In genomic region chr11:72948254-72948653, GRCm38 (mm10) we compare ENCODE assay signal across 22 mouse cellular contexts. TPM values are rescaled to one million over a fixed set of nuclear protein-coding genes. Genes with fewer than 3 reads are reported as not detected.
DNase-seq lines count a peak whose midpoint lies in the region; ATAC-seq and TF ChIP-seq lines count a peak whose summit lies in the region.
"Had no signal": no experiment of that assay in that cellular context is flagged by ENCODE, and none has a peak within 500 bp of the region (broad histone marks: within the 10 kb centered on the region; RNA-seq: fewer than 3 reads in every experiment).

No protein-coding gene starts in this region.

- peaks cover 9% of the 10 kb centered on the region for H3K9me3 ChIP-seq in forebrain, embryonic 10.5 days
- H3K9me3 ChIP-seq in forebrain, embryonic 16.5 days (ENCODE audit: control insufficient read depth, low read length): no peaks in the 10 kb centered on the region
- H3K9me3 ChIP-seq in midbrain, embryonic 10.5 days (replicated peaks): peaks cover 6% of the 10 kb centered on the region
- H3K9me3 ChIP-seq in midbrain, embryonic 11.5 days (ENCODE audit: control insufficient read depth, low read length): no peaks in the 10 kb centered on the region; the same call in 1 of the 2 replicates
- H3K9me3 ChIP-seq: embryonic facial prominence, embryonic 15.5 days; forebrain, embryonic 15.5 days; hindbrain, embryonic 13.5 days had no signal

- H3K36me3 ChIP-seq in forebrain, embryonic 10.5 days (replicated peaks): no peaks in the 10 kb centered on the region
- H3K36me3 ChIP-seq in forebrain, embryonic 16.5 days (ENCODE audit: control insufficient read depth, insufficient read depth): no peaks in the 10 kb centered on the region
- H3K36me3 ChIP-seq in midbrain, embryonic 10.5 days: no peaks in the 10 kb centered on the region
- no peaks in the 10 kb centered on the region for H3K36me3 ChIP-seq in midbrain, embryonic 11.5 days (ENCODE audit: control insufficient read depth, insufficient read depth, low read length)
- no peaks in the 10 kb centered on the region for H3K36me3 ChIP-seq in thymus, adult 2 months (ENCODE audit: control insufficient read depth, insufficient read depth, low read length)
- H3K36me3 ChIP-seq: embryonic facial prominence, embryonic 15.5 days; forebrain, embryonic 15.5 days; heart, embryonic 13.5 days; hindbrain, embryonic 13.5 days had no signal

- no peak for TF ChIP-seq CTCF in thymus, adult 2 months (IDR thresholded peaks at IDR 0.05; ENCODE audit: borderline replicate concordance, control insufficient read depth, extremely low read depth, insufficient read depth, low read length, poor library complexity)

- no peak for TF ChIP-seq POLR2A in thymus, adult 2 months (IDR thresholded peaks at IDR 0.05; ENCODE audit: control insufficient read depth, extremely low read depth, insufficient read depth, low read length, poor library complexity)

- no peak overlapping the region for H3K9ac ChIP-seq in forebrain, embryonic 16.5 days (replicated peaks; ENCODE audit: low read depth, low read length)
- H3K9ac ChIP-seq in midbrain, embryonic 11.5 days (ENCODE audit: low read length): no peak overlapping the region
- H3K9ac ChIP-seq: embryonic facial prominence, embryonic 15.5 days; forebrain, embryonic 15.5 days; heart, embryonic 13.5 days; hindbrain, embryonic 13.5 days had no signal

- H3K4me1 ChIP-seq in forebrain, embryonic 10.5 days: peaks cover 45% of the 10 kb centered on the region
- no peaks in the 10 kb centered on the region for H3K4me1 ChIP-seq in forebrain, embryonic 16.5 days (replicated peaks; ENCODE audit: control insufficient read depth, insufficient read depth, low read length)
- H3K4me1 ChIP-seq in midbrain, embryonic 10.5 days: peaks cover 55% of the 10 kb centered on the region
- H3K4me1 ChIP-seq in midbrain, embryonic 11.5 days (ENCODE audit: control insufficient read depth, insufficient read depth, low read length): peaks cover 2% of the 10 kb centered on the region; the same call in 1 of the 2 replicates
- H3K4me1 ChIP-seq in thymus, adult 2 months (replicated peaks; ENCODE audit: control insufficient read depth, insufficient read depth, low read length): peaks cover 47% of the 10 kb centered on the region
- H3K4me1 ChIP-seq: forebrain, embryonic 15.5 days had no signal

- DNase-seq in forebrain, embryonic 10.5 days (ENCODE audit: extremely low spot score, low spot score): no peak
- no peak for DNase-seq in midbrain, embryonic 10.5 days (ENCODE audit: low spot score)
- no peak for DNase-seq in midbrain, embryonic 11.5 days (ENCODE audit: low spot score, missing footprints)
- peak; percentile 51 for DNase-seq in thymus, postnatal 4 days
- DNase-seq in thymus, adult 2 months: no peak
- DNase-seq in right cerebral cortex, adult 2 months (ENCODE audit: low spot score in 2 of 2): no peak
- DNase-seq: adrenal gland, adult 2 months; adrenal gland, postnatal 36 days; B cell, adult 2 months; cerebellum, adult 2 months; cerebellum, postnatal 10 days; gastrocnemius, postnatal 14 days; heart, adult 2 months; heart, postnatal 36 days had no signal

- no peak for ATAC-seq in forebrain, embryonic 16.5 days
- no peak for ATAC-seq in midbrain, embryonic 11.5 days (ENCODE audit: low FRiP score)
- ATAC-seq: CD4-positive, CD25-positive, alpha-beta regulatory T cell, adult 4 months; forebrain, embryonic 15.5 days; hindbrain, postnatal 0 days had no signal

- H3K4me2 ChIP-seq in forebrain, embryonic 16.5 days (ENCODE audit: low read length): no peak overlapping the region
- no peak overlapping the region for H3K4me2 ChIP-seq in midbrain, embryonic 11.5 days
- H3K4me2 ChIP-seq: embryonic facial prominence, embryonic 15.5 days; forebrain, embryonic 15.5 days; heart, embryonic 13.5 days; hindbrain, embryonic 13.5 days had no signal

- H3K27ac ChIP-seq in forebrain, embryonic 10.5 days: 0 out of 2 replicates have a peak overlapping the region, but pooled peaks have one; percentile 46
- no peak overlapping the region for H3K27ac ChIP-seq in forebrain, embryonic 16.5 days (ENCODE audit: low read length)
- H3K27ac ChIP-seq in midbrain, embryonic 10.5 days (replicated peaks): peak overlapping the region; percentile 59; the same call in 1 of the 2 replicates
- no peak overlapping the region for H3K27ac ChIP-seq in midbrain, embryonic 11.5 days (ENCODE audit: low read depth, low read length)
- no peak overlapping the region for H3K27ac ChIP-seq in thymus, adult 2 months (ENCODE audit: control insufficient read depth, insufficient read depth, low read length)
- H3K27ac ChIP-seq: embryonic facial prominence, embryonic 15.5 days; forebrain, embryonic 15.5 days; heart, adult 2 months; heart, embryonic 13.5 days; hindbrain, embryonic 13.5 days; hindbrain, postnatal 0 days had no signal

- no peak overlapping the region for H3K4me3 ChIP-seq in forebrain, embryonic 10.5 days
- H3K4me3 ChIP-seq in forebrain, embryonic 16.5 days (replicated peaks; ENCODE audit: low read length): no peak overlapping the region
- no peak overlapping the region for H3K4me3 ChIP-seq in midbrain, embryonic 10.5 days
- no peak overlapping the region for H3K4me3 ChIP-seq in midbrain, embryonic 11.5 days (ENCODE audit: low read depth, low read length)
- no peak overlapping the region for H3K4me3 ChIP-seq in thymus, adult 2 months (ENCODE audit: control insufficient read depth, insufficient read depth, low read length)
- H3K4me3 ChIP-seq: embryonic facial prominence, embryonic 15.5 days; erythroblast, embryonic 14.5 days; forebrain, embryonic 15.5 days; heart, adult 2 months; heart, embryonic 13.5 days; hindbrain, embryonic 13.5 days had no signal

- no peaks in the 10 kb centered on the region; the same call in none of the 2 replicates for H3K27me3 ChIP-seq in forebrain, embryonic 10.5 days (ENCODE audit: poor library complexity, severe bottlenecking)
- H3K27me3 ChIP-seq in forebrain, embryonic 16.5 days (replicated peaks; ENCODE audit: control insufficient read depth, insufficient read depth, low read length): no peaks in the 10 kb centered on the region
- peaks cover 13% of the 10 kb centered on the region; the same call in 1 of the 2 replicates for H3K27me3 ChIP-seq in midbrain, embryonic 10.5 days (ENCODE audit: low read depth, poor library complexity, severe bottlenecking)
- H3K27me3 ChIP-seq in midbrain, embryonic 11.5 days (ENCODE audit: control insufficient read depth, insufficient read depth, low read length): no peaks in the 10 kb centered on the region
- no peaks in the 10 kb centered on the region for H3K27me3 ChIP-seq in thymus, adult 2 months (ENCODE audit: control insufficient read depth, insufficient read depth, low read length)
- H3K27me3 ChIP-seq: embryonic facial prominence, embryonic 15.5 days; forebrain, embryonic 15.5 days had no signal

- 75% methylated on average over 7 of the region's 7 CpGs for WGBS in forebrain, embryonic 10.5 days
- WGBS in forebrain, embryonic 16.5 days: 80% methylated on average over 7 of the region's 7 CpGs
- 79% methylated on average over 7 of the region's 7 CpGs for WGBS in midbrain, embryonic 10.5 days
- WGBS in midbrain, embryonic 11.5 days: 81% methylated on average over 7 of the region's 7 CpGs
- WGBS in thymus, adult 2 months: 44% methylated on average over 7 of the region's 7 CpGs

RNA-seq across cellular contexts. Expression of gene Atp2a3, which starts 12.7 kb away (rescaled TPM):
- 1.2 and 1.6 TPM in 2 replicates for polyA plus RNA-seq in forebrain, embryonic 10.5 days (2016; fragmentation: Nextera tagmentation; extraction: Ambion mirVana)
- polyA plus RNA-seq in forebrain, embryonic 16.5 days (2015; fragmentation: Nextera tagmentation; extraction: Ambion mirVana): 0.94 and 0.96 TPM in 2 replicates
- polyA plus RNA-seq in midbrain, embryonic 10.5 days (2016; fragmentation: Nextera tagmentation; extraction: Ambion mirVana): 1.2 TPM in 2 replicates
- polyA plus RNA-seq in midbrain, embryonic 11.5 days (2014; fragmentation: Nextera tagmentation; extraction: Ambion mirVana): 0.59 and 0.95 TPM in 2 replicates
- 478 and 539 TPM in 2 replicates for polyA plus RNA-seq in thymus, adult 2 months (2012; rRNA removed)

RNA-seq across cellular contexts. Expression of gene P2rx1, which starts 50.6 kb away (rescaled TPM):
- 1.4 TPM in 2 replicates for polyA plus RNA-seq in forebrain, embryonic 10.5 days (2016; fragmentation: Nextera tagmentation; extraction: Ambion mirVana)
- polyA plus RNA-seq in forebrain, embryonic 16.5 days (2015; fragmentation: Nextera tagmentation; extraction: Ambion mirVana): 0.26 and 0.42 TPM in 2 replicates
- polyA plus RNA-seq in midbrain, embryonic 10.5 days (2016; fragmentation: Nextera tagmentation; extraction: Ambion mirVana): 1.2 TPM in 2 replicates
- polyA plus RNA-seq in midbrain, embryonic 11.5 days (2014; fragmentation: Nextera tagmentation; extraction: Ambion mirVana): 1.2 and 1.3 TPM in 2 replicates
- polyA plus RNA-seq in thymus, adult 2 months (2012; rRNA removed): 82.6 and 103 TPM in 2 replicates

Comparison
In these comparisons a context has a peak if more than half of its experiments do, and no peak if none do; other contexts are left out.
1. H3K27ac ChIP-seq: peak in forebrain, embryonic 10.5 days (single experiment) and midbrain, embryonic 10.5 days (single experiment); none in forebrain, embryonic 16.5 days (single experiment), midbrain, embryonic 11.5 days (single experiment) and thymus, adult 2 months (single experiment).
2. RNA of gene Atp2a3, which starts 12.7 kb away (polyA plus RNA-seq): 478 to 539 TPM in thymus, adult 2 months; 1.2 to 1.6 TPM in forebrain, embryonic 10.5 days, 1.2 TPM in midbrain, embryonic 10.5 days, 0.94 to 0.96 TPM in forebrain, embryonic 16.5 days and 0.59 to 0.95 TPM in midbrain, embryonic 11.5 days; every median in the first group is over 100 times any median in the second.
3. RNA of gene P2rx1, which starts 50.6 kb away (polyA plus RNA-seq): 82.6 to 103 TPM in thymus, adult 2 months; 1.4 TPM in forebrain, embryonic 10.5 days, 1.2 to 1.3 TPM in midbrain, embryonic 11.5 days, 1.2 TPM in midbrain, embryonic 10.5 days and 0.26 to 0.42 TPM in forebrain, embryonic 16.5 days; every median in the first group is over 10 times any median in the second.